Mouse (Mus musculus): Measurements from ENCODE around the gene Lhfpl3. TPM values are rescaled to one million over a fixed set of nuclear protein-coding genes. Genes with fewer than 3 reads are reported as not detected.
"Not testable (repeated sequence)": the region's sequence is repeated elsewhere in the genome, so short reads cannot be mapped to it uniquely, and the experiment has no call there.

Gene Lhfpl3
- 1.2 and 1.9 TPM in 2 replicates for total RNA-seq (2021)
- long read RNA-seq, partial matches to known transcripts: 0 of 1 reads
- long read RNA-seq, other reads (novel, unspliced or antisense): 1 of 1 reads

GRCm38 (mm10) chr5:22745885-22746532 is at the start of gene Lhfpl3:
Gene Lhfpl3 (plus strand): TSS chr5:22746059.
- DNase-seq: peak; percentile 26

- not testable (repeated sequence) for DNase-seq
Measured at GRCm38 (mm10) chr5:22706271-22706670, 39.6 kb upstream of the Lhfpl3 start.

GRCm38 (mm10) chr5:22745529-22745884 is 352 bp upstream of the Lhfpl3 start:
- DNase-seq: no peak

GRCm38 (mm10) chr5:22746533-22747021 is 718 bp downstream of the Lhfpl3 start:
- DNase-seq: no peak

GRCm38 (mm10) chr5:22747305-22747704 is 1.4 kb downstream of the Lhfpl3 start:
- no peak for DNase-seq

GRCm38 (mm10) chr5:22757261-22757660 is 11.4 kb downstream of the Lhfpl3 start:
- no peak for DNase-seq

GRCm38 (mm10) chr5:22770726-22771125 is 24.9 kb downstream of the Lhfpl3 start:
- DNase-seq: no peak

GRCm38 (mm10) chr5:22795361-22795760 is 49.5 kb downstream of the Lhfpl3 start:
- DNase-seq: no peak

- no peak for DNase-seq
Measured at GRCm38 (mm10) chr5:22813426-22813825, 67.6 kb downstream of the Lhfpl3 start.

GRCm38 (mm10) chr5:22829822-22830450 is 84.1 kb downstream of the Lhfpl3 start:
- DNase-seq: no peak

GRCm38 (mm10) chr5:22851572-22851971 is 105.7 kb downstream of the Lhfpl3 start:
- no peak for DNase-seq

GRCm38 (mm10) chr5:22853503-22853902 is 107.6 kb downstream of the Lhfpl3 start:
- DNase-seq: no peak

GRCm38 (mm10) chr5:22856480-22856879 is 110.6 kb downstream of the Lhfpl3 start:
- DNase-seq: no peak

GRCm38 (mm10) chr5:22861399-22861798 is 115.5 kb downstream of the Lhfpl3 start:
- DNase-seq: peak; percentile 20

- no peak for DNase-seq
Measured at GRCm38 (mm10) chr5:22869031-22869430, 123.2 kb downstream of the Lhfpl3 start.

- no peak for DNase-seq
Measured at GRCm38 (mm10) chr5:22872417-22872816, 126.6 kb downstream of the Lhfpl3 start.

- DNase-seq: no peak
Measured at GRCm38 (mm10) chr5:22888345-22888744, 142.5 kb downstream of the Lhfpl3 start.

GRCm38 (mm10) chr5:22889481-22889880 is 143.6 kb downstream of the Lhfpl3 start:
- DNase-seq: no peak

- DNase-seq: no peak
Measured at GRCm38 (mm10) chr5:22897228-22897627, 151.4 kb downstream of the Lhfpl3 start.

GRCm38 (mm10) chr5:22897656-22898289 is 151.9 kb downstream of the Lhfpl3 start:
- no peak for DNase-seq

- no peak for DNase-seq
Measured at GRCm38 (mm10) chr5:22898593-22898992, 152.7 kb downstream of the Lhfpl3 start.

GRCm38 (mm10) chr5:22899913-22900312 is 154.1 kb downstream of the Lhfpl3 start:
- DNase-seq: no peak

GRCm38 (mm10) chr5:22917197-22917596 is 171.3 kb downstream of the Lhfpl3 start:
- no peak for DNase-seq
